Mouse (Mus musculus) CH12.LX (cell line): ENCODE results near the gene Krt16. TPM values are rescaled to one million over a fixed set of nuclear protein-coding genes. Genes with fewer than 3 reads are reported as not detected.

Experiments
- DNase-seq: peaks from one replicate; pipeline ENCODE4 v3.0.0-alpha.2; 2013; ENCODE audit errors: extremely low read depth
- H3K27ac ChIP-seq: 2 replicates; pipeline ENCODE4 v1.5.1; 2012; ENCODE audit warnings: low read depth, mild to moderate bottlenecking, control low read depth, moderate library complexity; ENCODE audit not compliant: insufficient read depth
- H3K27me3 ChIP-seq: replicated peaks from 2 replicates; pipeline ENCODE3; 2012; ENCODE audit warnings: inconsistent platforms
- H3K36me3 ChIP-seq, 2 experiments: replicated peaks in 1 of 2; 2 replicates each; pipeline versions ENCODE3 to v1.6.1; 2012; ENCODE audit warnings: inconsistent platforms in 1 of 2, low read length in 1 of 2, mild to moderate bottlenecking in 1 of 2, mixed read lengths in 1 of 2, moderate library complexity in 1 of 2; ENCODE audit not compliant: control insufficient read depth in 1 of 2, insufficient read depth in 1 of 2
- H3K4me1 ChIP-seq, 2 experiments: 2 replicates each; pipeline ENCODE4 v1.6.1; 2012; ENCODE audit warnings: inconsistent platforms in 1 of 2, moderate library complexity in 1 of 2; ENCODE audit not compliant: insufficient read depth in 2 of 2, control insufficient read depth in 1 of 2
- H3K4me2 ChIP-seq: 2 replicates; pipeline ENCODE4 v1.6.1; 2012; ENCODE audit warnings: low read depth, mild to moderate bottlenecking, control low read depth; ENCODE audit not compliant: poor library complexity, insufficient read depth, severe bottlenecking
- H3K4me3 ChIP-seq, 3 experiments: fragments of 150-350 bp in 1 of 3; sonication (generic) in 1 of 3; replicated peaks in 1 of 3; 2 replicates each; pipeline versions ENCODE3 to v1.5.1; 2011 to 2012; ENCODE audit warnings: low read depth in 2 of 3, low read length in 2 of 3, mild to moderate bottlenecking in 2 of 3, moderate library complexity in 2 of 3, control low read depth in 1 of 3, improper control_type of control experiment in 1 of 3, inconsistent platforms in 1 of 3, mixed read lengths in 1 of 3; ENCODE audit not compliant: poor library complexity in 1 of 3
- H3K79me2 ChIP-seq: replicated peaks from 2 replicates; pipeline ENCODE4 v1.6.1; 2012; ENCODE audit warnings: mild to moderate bottlenecking, moderate library complexity; ENCODE audit not compliant: control insufficient read depth, poor library complexity, insufficient read depth, severe bottlenecking; ENCODE audit errors: extremely low read depth
- H3K9ac ChIP-seq: 2 replicates; pipeline ENCODE4 v1.6.1; 2012; ENCODE audit warnings: low read depth, mild to moderate bottlenecking, control low read depth, moderate library complexity; ENCODE audit not compliant: insufficient read depth
- H3K9me3 ChIP-seq: replicated peaks from 2 replicates; pipeline ENCODE3; 2012; ENCODE audit warnings: low read length, inconsistent platforms, mixed read lengths
- BHLHE40 ChIP-seq: IDR thresholded peaks from 2 replicates; pipeline ENCODE4 v1.6.1; 2011; ENCODE audit warnings: mild to moderate bottlenecking, low read depth, low read length, improper control_type of control experiment
- CHD2 ChIP-seq: IDR thresholded peaks from 2 replicates; pipeline ENCODE4 v1.6.1; 2011; ENCODE audit warnings: low read length, improper control_type of control experiment
- CTCF ChIP-seq, 2 experiments: IDR thresholded peaks in 1 of 2; conservative IDR thresholded peaks in 1 of 2; 2 replicates each; pipeline ENCODE4 v1.5.1; 2011 to 2012; ENCODE audit warnings: low read depth in 2 of 2, low read length in 2 of 2, improper control_type of control experiment in 1 of 2, inconsistent platforms in 1 of 2, mild to moderate bottlenecking in 1 of 2, moderate library complexity in 1 of 2
- ELF1 ChIP-seq: IDR thresholded peaks from 2 replicates; pipeline ENCODE4 v1.6.1; 2014; ENCODE audit warnings: low read depth, mild to moderate bottlenecking, inconsistent platforms, low read length, improper control_type of control experiment
- EP300 ChIP-seq: IDR thresholded peaks from 2 replicates; pipeline ENCODE4 v1.6.1; 2011; ENCODE audit warnings: low read length, improper control_type of control experiment
- ETS1 ChIP-seq: conservative IDR thresholded peaks from 2 replicates; pipeline ENCODE4 v1.6.1; 2012; ENCODE audit warnings: low read depth, mild to moderate bottlenecking, inconsistent platforms, low read length, improper control_type of control experiment, moderate library complexity
- HCFC1 ChIP-seq: IDR thresholded peaks from 2 replicates; pipeline ENCODE4 v1.6.1; 2012; ENCODE audit warnings: low read depth, mild to moderate bottlenecking, inconsistent platforms, low read length, improper control_type of control experiment
- JUND ChIP-seq: conservative IDR thresholded peaks from 2 replicates; pipeline ENCODE4 v1.6.1; 2011; ENCODE audit warnings: low read depth, low read length, improper control_type of control experiment
- KAT2A ChIP-seq: IDR thresholded peaks from 2 replicates; pipeline ENCODE4 v1.6.1; 2012; ENCODE audit warnings: low read length, improper control_type of control experiment, inconsistent platforms; ENCODE audit not compliant: insufficient replicate concordance
- MAFK ChIP-seq: IDR thresholded peaks from 2 replicates; pipeline ENCODE4 v1.6.1; 2011; ENCODE audit warnings: low read length, improper control_type of control experiment; ENCODE audit not compliant: insufficient replicate concordance
- MAZ ChIP-seq: IDR thresholded peaks from 2 replicates; pipeline ENCODE4 v1.6.1; 2012; ENCODE audit warnings: low read depth, mild to moderate bottlenecking, inconsistent platforms, low read length, improper control_type of control experiment, moderate library complexity
- MEF2A ChIP-seq: IDR thresholded peaks from 2 replicates; pipeline ENCODE4 v1.6.1; 2014; ENCODE audit warnings: low read depth, mild to moderate bottlenecking, inconsistent platforms, low read length, improper control_type of control experiment, borderline replicate concordance
- MXI1 ChIP-seq: IDR thresholded peaks from 2 replicates; pipeline ENCODE4 v1.6.1; 2011; ENCODE audit warnings: mild to moderate bottlenecking, low read depth, low read length, improper control_type of control experiment
- MYC ChIP-seq: IDR thresholded peaks from 2 replicates; pipeline ENCODE4 v1.6.1; 2011; ENCODE audit warnings: low read depth, mild to moderate bottlenecking, improper control_type of control experiment, low read length
- NRF1 ChIP-seq: IDR thresholded peaks from 2 replicates; pipeline ENCODE4 v1.6.1; 2014; ENCODE audit warnings: low read depth, mild to moderate bottlenecking, inconsistent platforms, low read length, improper control_type of control experiment, moderate library complexity
- RAD21 ChIP-seq: IDR thresholded peaks from 2 replicates; pipeline ENCODE4 v1.6.1; 2011; ENCODE audit warnings: low read depth, mild to moderate bottlenecking, low read length, improper control_type of control experiment, moderate library complexity
- SMC3 ChIP-seq: IDR thresholded peaks from 2 replicates; pipeline ENCODE4 v1.6.1; 2011; ENCODE audit warnings: low read depth, low read length, improper control_type of control experiment
- ZC3H11A ChIP-seq: IDR thresholded peaks from 2 replicates; pipeline ENCODE4 v1.6.1; 2012; ENCODE audit warnings: low read depth, mild to moderate bottlenecking, inconsistent platforms, low read length, improper control_type of control experiment
- ZMIZ1 ChIP-seq: IDR thresholded peaks from 2 replicates; pipeline ENCODE4 v1.6.1; 2012; ENCODE audit warnings: low read depth, mild to moderate bottlenecking, inconsistent platforms, low read length, improper control_type of control experiment
- ZNF384 ChIP-seq: IDR thresholded peaks from 2 replicates; pipeline ENCODE4 v1.6.1; 2012; ENCODE audit warnings: low read depth, low read length, improper control_type of control experiment, inconsistent platforms
- dilution Hi-C: fragments of 300-500 bp; cut with MboI; formaldehyde crosslinking; loops from 2 replicates; pipeline ENCODE4 v1.14.3; 2020; ENCODE audit warnings: low sequenced_read_pairs; ENCODE audit not compliant: extremely low pct_unique_long_range_greater_than_20kb, extremely low pct_ligation_motif_present
- in situ Hi-C: fragments of 300-500 bp; cut with MboI; formaldehyde crosslinking; loops from 3 replicates; pipeline ENCODE4 v1.14.3; 2019; ENCODE audit warnings: low sequenced_read_pairs, low pct_ligation_motif_present, low pct_unique_long_range_greater_than_20kb, mixed read lengths
- polyA plus RNA-seq: library from polyadenylated mRNA; unstranded; fragments of >175 nt; gene quantifications from 2 replicates; pipeline ENCODE4 v1.2.1, GENCODE M21; 2012; ENCODE audit warnings: low read depth; ENCODE audit not compliant: insufficient read length
- total RNA-seq, 2 experiments: library from RNA; depleted of rRNA; stranded (reverse); fragments of 300-350 nt in 1 of 2; fragments of >200 nt in 1 of 2; gene quantifications; 2 replicates each; pipeline ENCODE4 v1.2.3; 2012 to 2014

Krt16 gene
- total and polyA plus RNA-seq, 3 experiments: 0.08 TPM; not detected in 2

GRCm38 (mm10) chr11:100261235-100261605 is 12.5 kb upstream of the Krt16 start:
- peaks cover 13 to 38% of the 10 kb centered on the region in 2 experiments for H3K4me1 ChIP-seq
- H3K36me3 ChIP-seq: no peaks in the 10 kb centered on the region
- no peaks in the 10 kb centered on the region for H3K9me3 ChIP-seq
- no peak overlapping the region for H3K4me2 ChIP-seq
- in situ Hi-C loops (no loop called here), dilution Hi-C loops (no loop called here)
- no peak overlapping the region for H3K27ac ChIP-seq
- no peak overlapping the region for H3K4me3 ChIP-seq
- no peak overlapping the region for H3K9ac ChIP-seq
- peaks cover 99% of the 10 kb centered on the region for H3K27me3 ChIP-seq
- no peak for TF ChIP-seq CHD2
- no peak for TF ChIP-seq JUND
- TF ChIP-seq ELF1: no peak
- no peak for TF ChIP-seq SMC3
- no peak for TF ChIP-seq NRF1
- no peak for TF ChIP-seq HCFC1
- no peak for TF ChIP-seq KAT2A
- no peak for TF ChIP-seq MXI1
- no peak for TF ChIP-seq ZMIZ1
- no peak for TF ChIP-seq BHLHE40
- TF ChIP-seq MYC: no peak
- no peak for TF ChIP-seq ETS1
- no peak for TF ChIP-seq RAD21
- no peak for TF ChIP-seq MAFK
- TF ChIP-seq ZC3H11A: no peak
- no peak for TF ChIP-seq ZNF384
- no peak for TF ChIP-seq EP300
- no peak for TF ChIP-seq MEF2A
- no peaks in the 10 kb centered on the region for H3K79me2 ChIP-seq
- DNase-seq: no peak

- Histone ChIP-seq H3K27me3 (peaks cover 99% of the 10 kb centered on the region), H3K4me3 (no peak within 1 kb of the TSS), H3K4me2 (no peak within 1 kb of the TSS), H3K27ac (no peak within 1 kb of the TSS), H3K4me1 (peaks cover 14 to 43% of the 10 kb centered on the region in 2 experiments), H3K36me3 (no peaks in the 10 kb centered on the region), H3K79me2 (no peaks in the 10 kb centered on the region), H3K9ac (no peak within 1 kb of the TSS), H3K9me3 (no peaks in the 10 kb centered on the region)
- TF ChIP-seq MYC (no peak), MAZ (no peak), CHD2 (no peak), CTCF (conservative IDR thresholded peaks at IDR 0.05 in 1 of 2, IDR thresholded peaks at IDR 0.05 in 1 of 2; ENCODE audit: low read depth in 2 of 2, low read length in 2 of 2) (no peak)
- DNase-seq: no peak
- in situ Hi-C loops: no loop called here
- dilution Hi-C loops: no loop called here
Observed at GRCm38 (mm10) chr11:100260514-100261234, 12.0 kb upstream of the Krt16 start, which contains the start of gene Krt17. Gene Krt17, minus strand, starts transcription at chr11:100261029.
